Mouse (Mus musculus) limb, embryonic 11.5 days (tissue): ENCODE measurements around the gene Angpt4. TPM values are rescaled to one million over a fixed set of nuclear protein-coding genes. Genes with fewer than 3 reads are reported as not detected.

Experiments
- ATAC-seq: fragments of 200-750 bp; cut with Nextera tagmentation; 2 replicates; pipeline ENCODE4 v1.8.0; 2017; ENCODE audit warnings: low read depth; ENCODE audit not compliant: insufficient number of reproducible peaks, low FRiP score, low TSS enrichment
- DNase-seq: peaks from one replicate; pipeline ENCODE4 v3.0.0-alpha.2; 2015; ENCODE audit warnings: low spot score
- H3K27ac ChIP-seq: fragments of 300-500 bp; sonication (generic); replicated peaks from 2 replicates; pipeline ENCODE4 v1.5.1; 2014; ENCODE audit warnings: low read depth, mild to moderate bottlenecking, low read length
- H3K27me3 ChIP-seq: fragments of 300-500 bp; sonication (generic); 2 replicates; pipeline ENCODE4 v1.6.1; 2014; ENCODE audit warnings: mild to moderate bottlenecking, low read length, mixed read lengths; ENCODE audit not compliant: control insufficient read depth, insufficient read depth
- H3K36me3 ChIP-seq: fragments of 300-500 bp; sonication (generic); 2 replicates; pipeline ENCODE4 v1.6.1; 2014; ENCODE audit warnings: mild to moderate bottlenecking, low read length, moderate library complexity, mixed read lengths; ENCODE audit not compliant: control insufficient read depth, insufficient read depth
- H3K4me1 ChIP-seq: fragments of 300-500 bp; sonication (generic); 2 replicates; pipeline ENCODE4 v1.6.1; 2014; ENCODE audit warnings: low read length, mixed read lengths; ENCODE audit not compliant: control insufficient read depth, insufficient read depth
- H3K4me2 ChIP-seq: fragments of 300-500 bp; sonication (generic); 2 replicates; pipeline ENCODE4 v1.6.1; 2014; ENCODE audit warnings: low read depth, mild to moderate bottlenecking, moderate library complexity; ENCODE audit not compliant: severe bottlenecking
- H3K4me3 ChIP-seq: fragments of 300-500 bp; sonication (generic); 2 replicates; pipeline ENCODE4 v1.5.1; 2014; ENCODE audit warnings: low read depth, low read length
- H3K9ac ChIP-seq: fragments of 300-500 bp; sonication (generic); 2 replicates; pipeline ENCODE4 v1.6.1; 2014; ENCODE audit warnings: mild to moderate bottlenecking, low read length
- H3K9me3 ChIP-seq: fragments of 300-500 bp; sonication (generic); 2 replicates; pipeline ENCODE4 v1.6.1; 2016; ENCODE audit warnings: low read length; ENCODE audit not compliant: control insufficient read depth
- WGBS: fragments of 180-500 bp; shearing (Covaris S2); extraction: QIAGEN DNeasy Blood & Tissue Kit; methylation state at CpG from one replicate; pipeline ENCODE4 v1.1.7; 2014; 5-methylcytosine and 5-hydroxymethylcytosine counted together
- polyA plus RNA-seq: library from polyadenylated mRNA; unstranded; fragments of >200 nt; fragmentation: Nextera tagmentation; extraction: Ambion mirVana; gene quantifications from 2 replicates; pipeline ENCODE4 v1.2.1, GENCODE M21; 2014

Gene Angpt4
- polyA plus RNA-seq, 1 experiment from 2014 or later: not detected

GRCm38 (mm10) chr2:151916061-151916831 lies 5.2 kb downstream of the Angpt4 start:
- H3K4me1 ChIP-seq: peaks cover 23% of the 10 kb centered on the region

GRCm38 (mm10) chr2:151919140-151919539 lies 8.1 kb downstream of the Angpt4 start:
- H3K27me3 ChIP-seq: no peaks in the 10 kb centered on the region
- ATAC-seq (no peak), DNase-seq (no peak)
- H3K4me1 ChIP-seq: peaks cover 30% of the 10 kb centered on the region
- no peaks in the 10 kb centered on the region for H3K9me3 ChIP-seq
- H3K27ac ChIP-seq: no peak overlapping the region
- H3K4me2 ChIP-seq: no peak overlapping the region
- no peak overlapping the region for H3K9ac ChIP-seq
- H3K36me3 ChIP-seq: no peaks in the 10 kb centered on the region
- H3K4me3 ChIP-seq: no peak overlapping the region
- 57% methylated on average over 9 of the region's 9 CpGs for WGBS

More at GRCm38 (mm10) chr2:151916061-151916831, 5.2 kb downstream of the Angpt4 start:
- DNase-seq (peak; percentile 52), ATAC-seq (no peak)
- WGBS: 51% methylated on average over 13 of the region's 13 CpGs
- H3K36me3 ChIP-seq: no peaks in the 10 kb centered on the region
- H3K4me3 ChIP-seq: no peak overlapping the region
- H3K4me2 ChIP-seq: no peak overlapping the region
- H3K9me3 ChIP-seq: no peaks in the 10 kb centered on the region
- H3K27me3 ChIP-seq: no peaks in the 10 kb centered on the region
- H3K9ac ChIP-seq: peak overlapping the region; percentile 17; the same call in 1 of the 2 replicates
- H3K27ac ChIP-seq: no peak overlapping the region

- WGBS: 57% methylated on average over 8 of the region's 8 CpGs
- Histone ChIP-seq H3K27me3 (no peaks in the 10 kb centered on the region), H3K4me3 (no peak overlapping the region), H3K9ac (no peak overlapping the region), H3K27ac (no peak overlapping the region; the same call in 1 of the 2 replicates), H3K4me1 (peaks cover 27% of the 10 kb centered on the region), H3K36me3 (no peaks in the 10 kb centered on the region), H3K4me2 (no peak overlapping the region), H3K9me3 (no peaks in the 10 kb centered on the region)
- ATAC-seq: no peak
- no peak for DNase-seq
These were observed 10.1 kb downstream of the Angpt4 start for GRCm38 (mm10) chr2:151921068-151921467.

- DNase-seq: peak; percentile 63
These were observed 10.6 kb downstream of the Angpt4 start for GRCm38 (mm10) chr2:151921596-151921995.

GRCm38 (mm10) chr2:151924276-151924675 lies 13.3 kb downstream of the Angpt4 start:
- H3K27ac ChIP-seq: no peak overlapping the region
- H3K9ac ChIP-seq: no peak overlapping the region
- WGBS: 86% methylated on average over 7 of the region's 7 CpGs
- H3K4me2 ChIP-seq: no peak overlapping the region
- H3K36me3 ChIP-seq: no peaks in the 10 kb centered on the region
- H3K27me3 ChIP-seq: no peaks in the 10 kb centered on the region
- no peaks in the 10 kb centered on the region for H3K9me3 ChIP-seq
- ATAC-seq (no peak), DNase-seq (no peak)
- H3K4me1 ChIP-seq: peaks cover 16% of the 10 kb centered on the region
- no peak overlapping the region for H3K4me3 ChIP-seq

More at GRCm38 (mm10) chr2:151921596-151921995, 10.6 kb downstream of the Angpt4 start:
- WGBS: 15% methylated on average over 4 of the region's 4 CpGs
- H3K4me3 ChIP-seq: no peak overlapping the region
- H3K36me3 ChIP-seq: no peaks in the 10 kb centered on the region
- peaks cover 21% of the 10 kb centered on the region for H3K4me1 ChIP-seq
- H3K9me3 ChIP-seq: no peaks in the 10 kb centered on the region
- H3K27me3 ChIP-seq: no peaks in the 10 kb centered on the region
- peak; percentile 75 for ATAC-seq
- no peak overlapping the region; the same call in 1 of the 2 replicates for H3K27ac ChIP-seq
- no peak overlapping the region; the same call in 1 of the 2 replicates for H3K9ac ChIP-seq
- H3K4me2 ChIP-seq: no peak overlapping the region

- Histone ChIP-seq H3K27ac (no peak overlapping the region), H3K9me3 (no peaks in the 10 kb centered on the region), H3K9ac (no peak overlapping the region), H3K4me1 (peaks cover 13% of the 10 kb centered on the region), H3K4me2 (no peak overlapping the region), H3K4me3 (no peak overlapping the region), H3K36me3 (no peaks in the 10 kb centered on the region), H3K27me3 (no peaks in the 10 kb centered on the region)
- no peak for DNase-seq
- ATAC-seq: no peak
- WGBS: 67% methylated on average over 4 of the region's 4 CpGs
These were observed 14.7 kb downstream of the Angpt4 start for GRCm38 (mm10) chr2:151925715-151926114.

- Histone ChIP-seq H3K4me1 (peaks cover under 1% of the 10 kb centered on the region; the same call in 1 of the 2 replicates), H3K4me3 (no peak overlapping the region), H3K9me3 (no peaks in the 10 kb centered on the region), H3K9ac (no peak overlapping the region), H3K36me3 (no peaks in the 10 kb centered on the region), H3K4me2 (no peak overlapping the region), H3K27ac (no peak overlapping the region), H3K27me3 (no peaks in the 10 kb centered on the region)
- DNase-seq (no peak), ATAC-seq (no peak)
- 88% methylated on average over 11 of the region's 11 CpGs for WGBS
These were observed 16.1 kb downstream of the Angpt4 start for GRCm38 (mm10) chr2:151927103-151927502.

- DNase-seq (peak; percentile 91), ATAC-seq (no peak)
- no peaks in the 10 kb centered on the region for H3K4me1 ChIP-seq
- H3K4me3 ChIP-seq: no peak overlapping the region
- H3K9ac ChIP-seq: no peak overlapping the region
- H3K4me2 ChIP-seq: no peak overlapping the region
- H3K27me3 ChIP-seq: no peaks in the 10 kb centered on the region
- no peaks in the 10 kb centered on the region for H3K9me3 ChIP-seq
- 34% methylated on average over 7 of the region's 7 CpGs for WGBS
- no peaks in the 10 kb centered on the region for H3K36me3 ChIP-seq
- no peak overlapping the region for H3K27ac ChIP-seq
These were observed 19.5 kb downstream of the Angpt4 start for GRCm38 (mm10) chr2:151930389-151931074.
